Mouse (Mus musculus) intestine, postnatal 0 days (tissue): ENCODE results near the gene Homez. TPM values are rescaled to one million over a fixed set of nuclear protein-coding genes. Genes with fewer than 3 reads are reported as not detected.
A peak's percentile ranks its signal among the peaks of the same experiment; 100 is the strongest.

Source experiments
- ATAC-seq: fragments of 200-750 bp; cut with Nextera tagmentation; 2 replicates; pipeline ENCODE4 v1.8.0; 2017; ENCODE audit warnings: mild to moderate bottlenecking, moderate TSS enrichment, moderate library complexity
- H3K27ac ChIP-seq: fragments of 300-500 bp; sonication (generic); 2 replicates; pipeline ENCODE4 v1.5.1; 2014; ENCODE audit warnings: mild to moderate bottlenecking, low read depth, low read length, moderate library complexity
- H3K27me3 ChIP-seq: fragments of 300-500 bp; sonication (generic); replicated peaks from 2 replicates; pipeline ENCODE4 v1.6.1; 2014; ENCODE audit warnings: low read length, mixed read lengths; ENCODE audit not compliant: control insufficient read depth, insufficient read depth
- H3K36me3 ChIP-seq: fragments of 300-500 bp; sonication (generic); 2 replicates; pipeline ENCODE4 v1.6.1; 2014; ENCODE audit warnings: mild to moderate bottlenecking, moderate library complexity; ENCODE audit not compliant: control insufficient read depth, insufficient read depth
- H3K4me1 ChIP-seq: fragments of 300-500 bp; sonication (generic); replicated peaks from 2 replicates; pipeline ENCODE4 v1.6.1; 2014; ENCODE audit warnings: antibody characterized with exemption, low read length, mixed read lengths; ENCODE audit not compliant: control insufficient read depth, insufficient read depth
- H3K4me2 ChIP-seq: fragments of 300-500 bp; sonication (generic); replicated peaks from 2 replicates; pipeline ENCODE4 v1.6.1; 2014; ENCODE audit warnings: low read depth, mild to moderate bottlenecking, moderate library complexity
- H3K4me3 ChIP-seq: fragments of 300-500 bp; sonication (generic); 2 replicates; pipeline ENCODE4 v1.5.1; 2014; ENCODE audit warnings: low read depth, low read length
- H3K9ac ChIP-seq: fragments of 300-500 bp; sonication (generic); 2 replicates; pipeline ENCODE4 v1.6.1; 2014; ENCODE audit warnings: mild to moderate bottlenecking, low read depth, low read length
- H3K9me3 ChIP-seq: fragments of 300-500 bp; sonication (generic); 2 replicates; pipeline ENCODE4 v1.6.1; 2016; ENCODE audit warnings: mixed run types; ENCODE audit not compliant: control insufficient read depth
- CTCF ChIP-seq: sonication (generic); IDR thresholded peaks from 2 replicates; pipeline ENCODE4 v1.5.1; 2016; ENCODE audit warnings: low read depth, mild to moderate bottlenecking, control low read depth, antibody characterized with exemption, moderate library complexity
- WGBS: fragments of 180-500 bp; shearing (Covaris S2); extraction: QIAGEN DNeasy Blood & Tissue Kit; methylation state at CpG from one replicate; pipeline ENCODE4 v1.1.7; 2014; 5-methylcytosine and 5-hydroxymethylcytosine counted together
- polyA plus RNA-seq: library from polyadenylated mRNA; unstranded; fragments of >200 nt; fragmentation: Nextera tagmentation; extraction: Ambion mirVana; gene quantifications from 2 replicates; pipeline ENCODE4 v1.2.1, GENCODE M21; 2015

Homez gene
- polyA plus RNA-seq, 1 experiment from 2014 or later, result 6.0 TPM

DNA sequence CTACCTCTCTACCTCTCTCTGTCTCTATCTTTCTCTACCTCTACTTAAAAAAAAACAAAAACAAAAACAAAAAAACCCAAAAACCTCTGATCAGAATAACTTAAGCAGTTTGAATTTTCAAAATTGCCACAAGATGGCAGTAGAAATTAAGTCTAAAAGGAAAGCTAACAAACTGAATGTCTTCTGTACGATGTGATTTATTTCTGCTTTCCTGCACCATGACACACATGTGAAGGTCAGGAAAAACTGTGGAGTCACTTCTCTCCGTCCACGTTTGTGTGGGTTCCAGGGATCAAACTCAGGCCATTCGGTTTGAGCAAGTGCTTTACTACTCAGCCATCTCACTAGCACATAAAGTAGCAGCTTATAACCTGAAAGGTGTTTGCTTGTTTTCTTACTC lies 27.3 kb downstream of the Homez start:
- no peaks in the 10 kb centered on the region for H3K4me1 ChIP-seq
- no peak overlapping the region for H3K4me3 ChIP-seq
- H3K27ac ChIP-seq, result no peak overlapping the region
- no peak for ATAC-seq
- peak overlapping the region; percentile 21; the same call in 1 of the 2 replicates for H3K4me2 ChIP-seq
- no peaks in the 10 kb centered on the region for H3K36me3 ChIP-seq
- H3K9me3 ChIP-seq, result no peaks in the 10 kb centered on the region
- no peaks in the 10 kb centered on the region for H3K27me3 ChIP-seq
- WGBS, result 4% methylated on average over 4 of the region's 4 CpGs
- H3K9ac ChIP-seq, result no peak overlapping the region
- TF ChIP-seq CTCF, result peak; percentile 67

DNA sequence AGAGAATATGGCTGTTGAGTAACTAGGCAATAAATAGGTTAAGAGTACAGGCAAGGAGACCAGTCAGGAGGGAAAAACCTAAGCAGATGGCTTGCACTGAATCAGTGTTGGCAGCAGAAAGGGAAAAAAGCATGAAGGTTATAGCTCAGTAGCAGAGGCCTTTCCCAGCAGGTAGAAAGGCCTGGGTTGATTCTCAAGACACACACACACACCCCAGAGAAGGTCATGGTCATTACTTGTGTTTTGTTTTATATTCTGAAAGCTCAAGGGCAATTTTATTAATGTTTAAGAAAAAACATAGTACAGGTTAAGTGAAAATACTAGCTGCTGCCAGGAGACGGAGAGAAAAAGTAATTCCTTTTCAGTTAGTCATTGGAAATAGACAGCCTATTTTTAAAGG lies 47.0 kb downstream of the Homez start:
- Histone ChIP-seq H3K36me3 (no peaks in the 10 kb centered on the region), H3K4me3 (no peak overlapping the region), H3K9me3 (no peaks in the 10 kb centered on the region), H3K27me3 (no peaks in the 10 kb centered on the region), H3K4me1 (no peaks in the 10 kb centered on the region), H3K9ac (no peak overlapping the region), H3K27ac (no peak overlapping the region), H3K4me2 (no peak overlapping the region)
- WGBS, result 47% methylated on average over 1 of the region's 1 CpGs
- no peak for TF ChIP-seq CTCF
- ATAC-seq, result no peak

GRCm38 (mm10) chr14:54822301-54822700 lies 48.5 kb downstream of the Homez start:
- no peak overlapping the region for H3K9ac ChIP-seq
- H3K4me1 ChIP-seq, result no peaks in the 10 kb centered on the region
- no peak overlapping the region for H3K27ac ChIP-seq
- no peak overlapping the region for H3K4me3 ChIP-seq
- 43% methylated on average over 2 of the region's 2 CpGs for whole genome bisulfite sequencing
- H3K27me3 ChIP-seq, result no peaks in the 10 kb centered on the region
- no peaks in the 10 kb centered on the region for H3K36me3 ChIP-seq
- ATAC-seq, result peak; percentile 43; the same call in 1 of the 2 replicates
- TF ChIP-seq CTCF, result no peak
- no peaks in the 10 kb centered on the region for H3K9me3 ChIP-seq
- peak overlapping the region; percentile 28 for H3K4me2 ChIP-seq

- ATAC-seq, result no peak
- Histone ChIP-seq H3K9me3 (no peaks in the 10 kb centered on the region), H3K4me1 (no peaks in the 10 kb centered on the region), H3K27me3 (no peaks in the 10 kb centered on the region), H3K9ac (no peak overlapping the region), H3K4me2 (no peak overlapping the region), H3K36me3 (no peaks in the 10 kb centered on the region), H3K27ac (no peak overlapping the region), H3K4me3 (no peak overlapping the region)
- peak; percentile 84 for TF ChIP-seq CTCF
- 53% methylated on average over 2 of the region's 2 CpGs for WGBS
These were observed 53.0 kb downstream of the Homez start for GRCm38 (mm10) chr14:54817791-54818190.

- Histone ChIP-seq H3K4me2 (no peak overlapping the region), H3K4me1 (no peaks in the 10 kb centered on the region), H3K27me3 (no peaks in the 10 kb centered on the region), H3K27ac (no peak overlapping the region), H3K9me3 (no peaks in the 10 kb centered on the region), H3K9ac (no peak overlapping the region), H3K4me3 (no peak overlapping the region), H3K36me3 (no peaks in the 10 kb centered on the region)
- 58% methylated on average over 3 of the region's 3 CpGs for WGBS
- no peak for TF ChIP-seq CTCF
- no peak for ATAC-seq
These were observed 55.0 kb downstream of the Homez start for GRCm38 (mm10) chr14:54815737-54816136.

DNA sequence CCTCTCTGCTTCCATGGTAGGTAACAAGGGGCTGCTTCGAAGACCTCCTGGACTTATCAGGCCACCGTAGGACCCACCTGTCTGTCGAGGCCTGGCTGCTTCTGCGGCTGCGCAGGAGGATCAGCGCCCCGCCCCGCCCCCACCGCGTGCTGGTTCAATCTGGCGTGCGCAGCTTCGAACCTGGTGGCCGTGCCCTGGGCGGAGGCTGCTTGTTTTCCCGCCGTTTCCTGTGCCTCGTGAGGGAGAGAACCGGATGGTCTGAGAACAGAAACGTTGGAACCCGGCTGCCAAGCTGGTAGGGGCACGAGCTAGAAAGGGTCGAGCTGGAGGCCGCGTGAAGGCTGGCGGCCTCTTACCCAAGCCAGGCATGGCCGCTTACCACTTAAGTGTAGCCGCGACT lies 56.8 kb downstream of the Homez start, which contains the start of gene Rnf212b:
Gene Rnf212b (plus strand): TSS at position 151 of the 400 bp plus-strand sequence.
- no peak within 1 kb of the TSS for H3K4me3 ChIP-seq
- no peaks in the 10 kb centered on the region for H3K27me3 ChIP-seq
- H3K4me1 ChIP-seq, result no peaks in the 10 kb centered on the region
- no peaks in the 10 kb centered on the region for H3K9me3 ChIP-seq
- no peaks in the 10 kb centered on the region for H3K36me3 ChIP-seq
- H3K9ac ChIP-seq, result no peak within 1 kb of the TSS
- no peak within 1 kb of the TSS for H3K27ac ChIP-seq
- no peak for TF ChIP-seq CTCF
- 89% methylated on average over 29 of the region's 29 CpGs for WGBS
- no peak for ATAC-seq
- H3K4me2 ChIP-seq, result no peak within 1 kb of the TSS

GRCm38 (mm10) chr14:54809668-54810033 lies 61.1 kb downstream of the Homez start:
- WGBS, result 72% methylated on average over 3 of the region's 3 CpGs
- ATAC-seq, result peak; percentile 19; the same call in 1 of the 2 replicates
- H3K27ac ChIP-seq, result no peak overlapping the region

More at GRCm38 (mm10) chr14:54809668-54810033, 61.1 kb downstream of the Homez start:
- Histone ChIP-seq H3K27me3 (no peaks in the 10 kb centered on the region), H3K4me1 (no peaks in the 10 kb centered on the region), H3K9ac (no peak overlapping the region), H3K36me3 (no peaks in the 10 kb centered on the region), H3K9me3 (no peaks in the 10 kb centered on the region), H3K4me3 (no peak overlapping the region), H3K4me2 (no peak overlapping the region)
- no peak for TF ChIP-seq CTCF
